Mouse (Mus musculus) liver, postnatal 0 days (tissue): ENCODE measurements around the gene Xpot. TPM values are rescaled to one million over a fixed set of nuclear protein-coding genes. Genes with fewer than 3 reads are reported as not detected.

Source experiments
- ATAC-seq: fragments of 200-750 bp; cut with Nextera tagmentation; 2 replicates; pipeline ENCODE4 v1.8.0; 2017; ENCODE audit warnings: mild to moderate bottlenecking, moderate library complexity
- DNase-seq: peaks from one replicate; pipeline ENCODE4 v3.0.0-alpha.2; 2016
- H3K27ac ChIP-seq: fragments of 300-500 bp; sonication (generic); 2 replicates; pipeline ENCODE4 v1.5.1; 2014; ENCODE audit warnings: antibody characterized with exemption, moderate library complexity, mild to moderate bottlenecking, low read depth
- H3K27me3 ChIP-seq: fragments of 300-500 bp; sonication (generic); 2 replicates; pipeline ENCODE4 v1.6.1; 2014; ENCODE audit warnings: low read length, control low read depth, mixed read lengths; ENCODE audit not compliant: insufficient read depth
- H3K36me3 ChIP-seq: fragments of 300-500 bp; sonication (generic); replicated peaks from 2 replicates; pipeline ENCODE4 v1.6.1; 2014; ENCODE audit warnings: mild to moderate bottlenecking, control low read depth, low read length, moderate library complexity, mixed read lengths; ENCODE audit not compliant: insufficient read depth
- H3K4me1 ChIP-seq: fragments of 300-500 bp; sonication (generic); 2 replicates; pipeline ENCODE4 v1.6.1; 2014; ENCODE audit warnings: antibody characterized with exemption, mild to moderate bottlenecking, control low read depth; ENCODE audit not compliant: insufficient read depth
- H3K4me2 ChIP-seq: fragments of 300-500 bp; sonication (generic); 2 replicates; pipeline ENCODE4 v1.6.1; 2014; ENCODE audit warnings: low read depth, mild to moderate bottlenecking, low read length, moderate library complexity, mixed read lengths
- H3K4me3 ChIP-seq: fragments of 300-500 bp; sonication (generic); 2 replicates; pipeline ENCODE4 v1.5.1; 2014; ENCODE audit warnings: low read depth, low read length
- H3K9ac ChIP-seq: fragments of 300-500 bp; sonication (generic); replicated peaks from 2 replicates; pipeline ENCODE4 v1.6.1; 2014; ENCODE audit warnings: mild to moderate bottlenecking, moderate library complexity
- H3K9me3 ChIP-seq: fragments of 300-500 bp; sonication (generic); 2 replicates; pipeline ENCODE4 v1.6.1; 2016; ENCODE audit warnings: mild to moderate bottlenecking, control low read depth, low read length, mixed read lengths
- CTCF ChIP-seq: sonication (generic); IDR thresholded peaks from 2 replicates; pipeline ENCODE4 v1.5.1; 2016; ENCODE audit warnings: antibody characterized with exemption, low read depth
- EP300 ChIP-seq: IDR thresholded peaks from 2 replicates; pipeline ENCODE4 v1.6.1; 2016; ENCODE audit warnings: antibody characterized with exemption, low read depth, mild to moderate bottlenecking
- WGBS: fragments of 180-500 bp; shearing (Covaris S2); extraction: QIAGEN DNeasy Blood & Tissue Kit; methylation state at CpG from one replicate; pipeline ENCODE4 v1.1.7; 2014; ENCODE audit not compliant: insufficient replicate concordance; 5-methylcytosine and 5-hydroxymethylcytosine counted together
- polyA plus RNA-seq: library from polyadenylated mRNA; unstranded; fragments of >200 nt; fragmentation: Nextera tagmentation; extraction: Ambion mirVana; gene quantifications from 2 replicates; pipeline ENCODE4 v1.2.1, GENCODE M21; 2015

Gene Xpot
- polyA plus RNA-seq, 1 experiment from 2014 or later, result 19.4 TPM

- no peak overlapping the region for H3K4me2 ChIP-seq
- H3K27me3 ChIP-seq, result no peaks in the 10 kb centered on the region
- H3K9ac ChIP-seq, result no peak overlapping the region
- ATAC-seq (no peak), DNase-seq (no peak)
- no peaks in the 10 kb centered on the region for H3K9me3 ChIP-seq
- no peak overlapping the region for H3K27ac ChIP-seq
- H3K36me3 ChIP-seq, result peaks cover 55% of the 10 kb centered on the region
- TF ChIP-seq CTCF (no peak), EP300 (no peak)
- H3K4me3 ChIP-seq, result no peak overlapping the region
- no peaks in the 10 kb centered on the region; the same call in 1 of the 2 replicates for H3K4me1 ChIP-seq
- 83% methylated on average over 9 of the region's 9 CpGs for WGBS
Measured at GRCm38 (mm10) chr10:121576372-121576771, 49.8 kb downstream of the Xpot start.

- Histone ChIP-seq H3K9ac (no peak overlapping the region), H3K27me3 (no peaks in the 10 kb centered on the region), H3K4me2 (no peak overlapping the region), H3K4me1 (peaks cover 15% of the 10 kb centered on the region), H3K27ac (no peak overlapping the region), H3K9me3 (no peaks in the 10 kb centered on the region), H3K36me3 (peaks cover 64% of the 10 kb centered on the region), H3K4me3 (no peak overlapping the region)
- WGBS, result 87% methylated on average over 22 of the region's 22 CpGs
- no peak for TF ChIP-seq CTCF
- TF ChIP-seq EP300, result no peak
- DNase-seq (no peak), ATAC-seq (no peak)
Measured at GRCm38 (mm10) chr10:121571511-121572147, 54.5 kb downstream of the Xpot start.

GRCm38 (mm10) chr10:121571031-121571430 is 55.1 kb downstream of the Xpot start:
- TF ChIP-seq EP300 (no peak), CTCF (no peak)
- H3K9ac ChIP-seq, result no peak overlapping the region
- H3K36me3 ChIP-seq, result peaks cover 60% of the 10 kb centered on the region
- H3K4me2 ChIP-seq, result no peak overlapping the region
- WGBS, result 94% methylated on average over 3 of the region's 3 CpGs
- no peak overlapping the region for H3K4me3 ChIP-seq
- DNase-seq (no peak), ATAC-seq (no peak)
- no peaks in the 10 kb centered on the region for H3K9me3 ChIP-seq
- H3K27ac ChIP-seq, result no peak overlapping the region
- H3K27me3 ChIP-seq, result no peaks in the 10 kb centered on the region
- peaks cover 15% of the 10 kb centered on the region for H3K4me1 ChIP-seq

GRCm38 (mm10) chr10:121569796-121570195 is 56.3 kb downstream of the Xpot start:
- peaks cover 15% of the 10 kb centered on the region for H3K4me1 ChIP-seq
- 0 out of 2 replicates have a peak overlapping the region, but pooled peaks have one; percentile 4 for H3K4me3 ChIP-seq
- H3K9me3 ChIP-seq, result no peaks in the 10 kb centered on the region
- 0 out of 2 replicates have a peak overlapping the region, but pooled peaks have one; percentile 26 for H3K9ac ChIP-seq
- peak overlapping the region; percentile 55 for H3K4me2 ChIP-seq
- TF ChIP-seq CTCF, result no peak
- no peak for TF ChIP-seq EP300
- no peaks in the 10 kb centered on the region for H3K27me3 ChIP-seq
- ATAC-seq (no peak), DNase-seq (no peak)
- peak overlapping the region; percentile 87 for H3K27ac ChIP-seq
- WGBS, result 69% methylated on average over 6 of the region's 6 CpGs
- peaks cover 60% of the 10 kb centered on the region for H3K36me3 ChIP-seq

GRCm38 (mm10) chr10:121569001-121569589 is 57.0 kb downstream of the Xpot start:
- 40% methylated on average over 23 of the region's 23 CpGs for WGBS
- ATAC-seq (peak; percentile 100), DNase-seq (peak; percentile 80)
- Histone ChIP-seq H3K27ac (peak overlapping the region; percentile 87), H3K27me3 (no peaks in the 10 kb centered on the region), H3K9ac (0 out of 2 replicates have a peak overlapping the region, but pooled peaks have one; percentile 26), H3K9me3 (no peaks in the 10 kb centered on the region), H3K4me3 (0 out of 2 replicates have a peak overlapping the region, but pooled peaks have one; percentile 10), H3K4me2 (peak overlapping the region; percentile 55), H3K36me3 (peaks cover 64% of the 10 kb centered on the region), H3K4me1 (peaks cover 15% of the 10 kb centered on the region)
- peak; percentile 99 for TF ChIP-seq EP300
- no peak for TF ChIP-seq CTCF

- H3K9me3 ChIP-seq, result no peaks in the 10 kb centered on the region
- peak overlapping the region; percentile 87 for H3K27ac ChIP-seq
- H3K27me3 ChIP-seq, result no peaks in the 10 kb centered on the region
- H3K4me2 ChIP-seq, result peak overlapping the region; percentile 55
- 82% methylated on average over 7 of the region's 7 CpGs for WGBS
- H3K4me1 ChIP-seq, result peaks cover 15% of the 10 kb centered on the region
- TF ChIP-seq EP300, result no peak
- no peak for TF ChIP-seq CTCF
- H3K9ac ChIP-seq, result no peak overlapping the region
- peak overlapping the region; percentile 10; the same call in 1 of the 2 replicates for H3K4me3 ChIP-seq
- H3K36me3 ChIP-seq, result peaks cover 69% of the 10 kb centered on the region
- ATAC-seq (no peak; the same call in 1 of the 2 replicates), DNase-seq (no peak)
Measured at GRCm38 (mm10) chr10:121568534-121568933, 57.6 kb downstream of the Xpot start.
